Mouse (Mus musculus) limb, embryonic 15.5 days (tissue): Measurements from ENCODE around the gene Tspyl2. TPM values are rescaled to one million over a fixed set of nuclear protein-coding genes. Genes with fewer than 3 reads are reported as not detected.
"Not testable (repeated sequence)": the region's sequence is repeated elsewhere in the genome, so short reads cannot be mapped to it uniquely, and the experiment has no call there.

Source experiments
- ATAC-seq: fragments of 200-750 bp; cut with Nextera tagmentation; 2 replicates; pipeline ENCODE4 v1.8.0; 2017; ENCODE audit warnings: low read depth, moderate TSS enrichment; ENCODE audit not compliant: insufficient number of reproducible peaks, low FRiP score, low TSS enrichment
- H3K27ac ChIP-seq: fragments of 300-500 bp; sonication (generic); 2 replicates; pipeline ENCODE4 v1.5.1; 2015; ENCODE audit warnings: moderate library complexity, mild to moderate bottlenecking, inconsistent platforms
- H3K27me3 ChIP-seq: fragments of 300-500 bp; sonication (generic); 2 replicates; pipeline ENCODE4 v1.6.1; 2015; ENCODE audit warnings: inconsistent platforms
- H3K36me3 ChIP-seq: fragments of 300-500 bp; sonication (generic); 2 replicates; pipeline ENCODE4 v1.6.1; 2015; ENCODE audit warnings: inconsistent platforms
- H3K4me1 ChIP-seq: fragments of 300-500 bp; sonication (generic); 2 replicates; pipeline ENCODE4 v1.6.1; 2015; ENCODE audit warnings: inconsistent platforms
- H3K4me2 ChIP-seq: fragments of 300-500 bp; sonication (generic); 2 replicates; pipeline ENCODE4 v1.6.1; 2015; ENCODE audit warnings: mild to moderate bottlenecking, inconsistent platforms
- H3K4me3 ChIP-seq: fragments of 300-500 bp; sonication (generic); 2 replicates; pipeline ENCODE4 v1.5.1; 2015; ENCODE audit warnings: mild to moderate bottlenecking, inconsistent platforms
- H3K9ac ChIP-seq: fragments of 300-500 bp; sonication (generic); 2 replicates; pipeline ENCODE4 v1.6.1; 2015; ENCODE audit warnings: inconsistent platforms
- H3K9me3 ChIP-seq: fragments of 300-500 bp; sonication (generic); 2 replicates; pipeline ENCODE4 v1.6.1; 2016; ENCODE audit warnings: inconsistent platforms
- WGBS: fragments of 180-500 bp; shearing (Covaris S2); methylation state at CpG from one replicate; pipeline ENCODE4 v1.1.7; 2015; 5-methylcytosine and 5-hydroxymethylcytosine counted together
- polyA plus RNA-seq: library from polyadenylated mRNA; unstranded; fragments of >200 nt; fragmentation: Nextera tagmentation; extraction: Ambion mirVana; gene quantifications from 2 replicates; pipeline ENCODE4 v1.2.1, GENCODE M21; 2015

Gene Tspyl2
- 31.9 and 34.7 TPM in 2 replicates for polyA plus RNA-seq

DNA sequence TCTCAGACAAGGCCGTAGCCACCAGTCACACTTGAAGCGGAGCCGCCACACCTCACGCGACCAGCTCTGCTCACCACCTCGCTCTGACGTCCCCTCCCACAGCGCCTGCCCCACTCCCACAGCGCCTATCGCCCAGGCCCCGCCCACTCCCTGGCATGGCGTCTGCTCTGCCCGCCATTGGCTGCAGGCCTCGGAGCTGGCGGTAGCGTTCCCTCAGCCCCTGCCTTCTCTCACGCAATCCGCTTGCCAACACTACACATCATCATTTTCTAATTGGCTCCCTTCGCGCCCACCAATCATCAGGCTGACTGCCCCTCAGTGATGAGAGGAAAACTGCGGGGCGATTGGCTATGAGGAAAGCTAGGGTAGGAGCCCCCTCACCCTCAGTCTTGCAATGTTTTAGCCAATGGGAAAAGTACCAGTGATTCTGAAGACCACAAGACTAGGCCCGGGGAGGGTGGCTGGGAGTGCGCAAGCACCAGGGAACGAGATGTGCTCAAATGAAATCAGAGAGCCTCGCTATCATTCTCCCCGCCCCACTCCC is at the start of gene Tspyl2:
Gene Tspyl2 (minus strand): TSS at position 68 of the 544 bp plus-strand sequence.
- peak within 1 kb of the TSS; percentile 58 for H3K4me3 ChIP-seq
- peak within 1 kb of the TSS; percentile 87 for H3K27ac ChIP-seq
- no peaks in the 10 kb centered on the region for H3K9me3 ChIP-seq
- 15% methylated on average over 27 of the region's 27 CpGs for WGBS
- peak within 1 kb of the TSS; percentile 48 for H3K4me2 ChIP-seq
- H3K9ac ChIP-seq, result peak within 1 kb of the TSS; percentile 61
- H3K27me3 ChIP-seq, result peaks cover 53% of the 10 kb centered on the region
- ATAC-seq, result peak; percentile 96
- H3K36me3 ChIP-seq, result 0 out of 2 replicates have a peak, but pooled peaks cover 13% of the 10 kb centered on the region
- H3K4me1 ChIP-seq, result 0 out of 2 replicates have a peak, but pooled peaks cover 2% of the 10 kb centered on the region

DNA sequence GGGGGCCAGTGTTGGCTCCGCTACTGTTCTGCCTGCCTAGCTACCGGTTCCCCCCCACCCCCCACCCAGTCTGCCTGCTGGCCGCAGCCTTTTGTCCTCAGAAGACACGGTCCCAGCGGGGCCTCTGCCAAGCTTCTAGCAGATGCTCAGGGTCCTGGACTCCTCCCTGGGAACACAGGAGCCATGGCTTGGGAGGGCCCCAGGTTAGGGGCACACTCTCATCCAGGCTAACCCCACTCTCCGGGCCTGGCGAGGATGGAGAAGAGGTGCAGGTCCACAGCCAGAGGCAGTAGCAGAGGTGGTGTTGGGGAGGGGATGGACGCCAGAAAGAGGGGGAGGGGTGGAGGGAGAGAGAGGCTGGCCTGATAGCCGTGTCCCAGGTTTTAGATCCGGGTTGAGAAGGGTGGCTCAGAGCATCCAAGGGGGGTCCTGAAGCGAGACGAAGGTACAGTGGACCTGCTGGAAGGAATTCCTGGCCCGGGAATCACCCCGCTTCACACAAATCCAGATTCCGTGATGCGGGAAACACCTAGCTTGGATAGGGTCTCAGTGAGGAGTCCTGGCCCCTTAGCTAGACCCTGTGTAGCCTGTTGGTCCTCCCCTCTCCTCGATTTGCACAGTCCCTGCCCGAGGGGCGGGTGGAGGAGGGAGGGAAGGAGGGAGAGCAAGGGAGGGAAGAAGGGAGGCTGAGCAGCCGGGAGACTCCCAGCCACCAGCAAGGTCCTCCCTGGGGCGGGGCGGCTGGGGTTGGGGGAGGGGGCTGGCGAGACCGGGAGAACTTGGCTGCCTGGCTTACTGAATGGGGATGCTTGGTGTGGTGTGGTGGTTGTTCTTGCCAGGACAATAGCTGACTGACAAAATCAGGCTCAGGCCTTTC is 26.4 kb upstream of the Tspyl2 start, which contains the start of gene Gpr173:
Gene Gpr173 (minus strand): TSS at position 308 of the 877 bp plus-strand sequence.
- H3K27ac ChIP-seq, result 0 out of 2 replicates have a peak within 1 kb of the TSS, but pooled peaks have one; percentile 54
- H3K27me3 ChIP-seq, result peaks cover 31% of the 10 kb centered on the region; the same call in 1 of the 2 replicates
- 20% methylated on average over 19 of the region's 24 CpGs for WGBS

DNA sequence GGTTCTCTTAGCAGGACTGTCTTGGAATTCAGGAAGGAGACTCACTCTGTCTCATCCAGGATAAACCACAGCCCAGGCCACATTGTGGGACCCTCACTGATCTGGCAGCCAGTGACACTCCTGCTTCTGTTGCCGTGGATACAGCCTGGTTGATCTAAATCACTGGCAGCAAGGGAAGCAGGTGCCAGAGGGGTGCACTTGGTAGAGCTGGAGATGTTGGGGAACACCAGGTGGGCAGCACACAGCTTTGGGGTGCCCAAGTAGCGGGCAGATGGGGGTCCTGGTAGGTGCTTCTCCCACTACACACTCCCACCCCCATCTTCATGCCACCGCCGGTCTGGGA is 25.8 kb upstream of the Tspyl2 start:
- H3K4me3 ChIP-seq, result peak overlapping the region; percentile 51
- peaks cover 31% of the 10 kb centered on the region; the same call in 1 of the 2 replicates for H3K27me3 ChIP-seq
- peak overlapping the region; percentile 53 for H3K4me2 ChIP-seq
- H3K27ac ChIP-seq, result no peak overlapping the region
- no peaks in the 10 kb centered on the region for H3K36me3 ChIP-seq
- WGBS, result 32% methylated on average over 4 of the region's 4 CpGs
- no peaks in the 10 kb centered on the region for H3K9me3 ChIP-seq
- H3K4me1 ChIP-seq, result peaks cover 3% of the 10 kb centered on the region; the same call in 1 of the 2 replicates
- H3K9ac ChIP-seq, result peak overlapping the region; percentile 44
- ATAC-seq, result no peak

More for the DNA sequence above, 26.4 kb upstream of the Tspyl2 start, which contains the start of gene Gpr173:
- Histone ChIP-seq H3K4me1 (peaks cover 3% of the 10 kb centered on the region; the same call in 1 of the 2 replicates), H3K4me2 (peak within 1 kb of the TSS; percentile 53), H3K4me3 (peak within 1 kb of the TSS; percentile 51), H3K9me3 (no peaks in the 10 kb centered on the region), H3K36me3 (no peaks in the 10 kb centered on the region), H3K9ac (peak within 1 kb of the TSS; percentile 44)
- ATAC-seq, result peak; percentile 92

DNA sequence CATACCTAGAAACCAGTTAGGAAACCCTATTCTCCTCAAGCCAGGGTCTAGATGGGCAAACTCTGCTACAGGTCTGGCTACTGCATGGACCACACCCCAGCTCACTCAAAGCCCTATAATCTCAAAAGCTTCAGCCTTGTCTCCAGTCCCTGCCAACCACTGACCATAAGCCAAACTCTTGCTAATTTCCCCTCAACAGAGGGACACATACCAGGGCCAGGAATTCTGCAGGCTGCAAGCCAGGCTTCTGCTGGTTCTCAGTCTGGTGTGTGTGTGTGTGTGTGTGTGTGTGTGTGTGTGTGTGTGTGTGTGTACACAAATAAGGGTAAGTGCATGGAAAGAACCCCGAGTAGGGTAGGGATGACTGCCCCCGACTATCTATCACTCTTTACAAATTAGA is 24.2 kb upstream of the Tspyl2 start:
- peaks cover 31% of the 10 kb centered on the region; the same call in 1 of the 2 replicates for H3K27me3 ChIP-seq
- 83% methylated on average over 2 of the region's 2 CpGs for WGBS

DNA sequence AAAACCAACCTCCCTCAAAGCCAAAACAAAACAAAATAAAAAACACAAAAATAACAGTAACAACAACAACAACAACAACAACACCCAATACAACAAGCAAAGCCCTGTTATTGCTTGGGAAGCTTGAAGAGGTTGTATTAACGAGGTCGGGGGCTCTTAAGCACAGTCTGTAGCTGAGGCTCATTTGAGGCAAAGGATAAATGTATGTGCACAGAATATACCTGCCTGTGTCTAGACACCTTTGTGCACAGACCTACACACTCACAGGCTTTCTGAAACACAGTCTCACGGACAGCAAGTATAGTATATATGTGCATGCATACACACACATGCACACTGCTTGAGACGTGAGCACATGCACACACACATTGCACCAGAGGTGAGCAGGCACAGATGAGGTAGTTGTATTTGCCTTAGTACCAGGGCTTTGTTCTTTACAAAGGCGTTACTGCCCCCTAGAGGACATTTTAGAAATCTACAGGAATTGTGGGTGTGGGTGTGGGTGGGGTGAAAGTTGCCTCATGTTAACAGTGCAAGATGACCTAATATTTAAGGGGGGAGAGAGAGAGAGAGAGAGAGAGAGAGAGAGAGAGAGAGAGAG is 10.4 kb upstream of the Tspyl2 start:
- H3K9ac ChIP-seq, result no peak overlapping the region
- H3K36me3 ChIP-seq, result no peaks in the 10 kb centered on the region
- no peaks in the 10 kb centered on the region for H3K9me3 ChIP-seq
- H3K4me3 ChIP-seq, result no peak overlapping the region
- no peak for ATAC-seq
- no peak overlapping the region for H3K4me2 ChIP-seq
- no peaks in the 10 kb centered on the region for H3K4me1 ChIP-seq
- H3K27ac ChIP-seq, result no peak overlapping the region
- peaks cover 7% of the 10 kb centered on the region; the same call in 1 of the 2 replicates for H3K27me3 ChIP-seq
- 19% methylated on average over 5 of the region's 5 CpGs for WGBS

More for the DNA sequence above, 24.2 kb upstream of the Tspyl2 start:
- Histone ChIP-seq H3K4me2 (no peak overlapping the region), H3K4me3 (no peak overlapping the region), H3K4me1 (peaks cover 3% of the 10 kb centered on the region; the same call in 1 of the 2 replicates), H3K36me3 (no peaks in the 10 kb centered on the region), H3K9me3 (no peaks in the 10 kb centered on the region), H3K9ac (no peak overlapping the region), H3K27ac (no peak overlapping the region)
- no peak for ATAC-seq

DNA sequence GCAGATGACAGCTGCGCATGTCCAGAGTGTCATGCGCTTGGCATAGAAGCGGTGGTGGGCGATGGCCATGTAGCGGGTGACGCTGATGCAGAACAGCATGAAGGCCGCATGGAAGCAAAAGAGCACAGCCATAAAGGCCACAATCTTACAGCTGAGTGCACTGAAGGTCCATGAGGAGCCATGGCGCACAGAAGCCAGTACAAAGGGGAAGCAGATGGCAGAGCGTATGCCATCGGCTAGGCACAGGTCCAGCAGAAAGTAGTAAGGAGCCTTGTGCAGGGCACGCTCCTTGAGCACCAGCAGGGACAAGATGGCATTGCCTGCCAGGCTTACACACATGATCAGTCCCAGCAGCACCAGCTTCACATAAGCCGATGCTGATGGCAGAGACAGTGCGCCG is 4.8 kb upstream of the Tspyl2 start:
- H3K4me1 ChIP-seq, result no peaks in the 10 kb centered on the region
- H3K27ac ChIP-seq, result no peak overlapping the region
- H3K4me3 ChIP-seq, result no peak overlapping the region
- no peak overlapping the region for H3K4me2 ChIP-seq
- 0 out of 2 replicates have a peak, but pooled peaks cover 3% of the 10 kb centered on the region for H3K36me3 ChIP-seq
- no peak overlapping the region for H3K9ac ChIP-seq
- no peak for ATAC-seq
- WGBS, result 95% methylated on average over 14 of the region's 14 CpGs
- H3K27me3 ChIP-seq, result peaks cover 36% of the 10 kb centered on the region
- H3K9me3 ChIP-seq, result no peaks in the 10 kb centered on the region

DNA sequence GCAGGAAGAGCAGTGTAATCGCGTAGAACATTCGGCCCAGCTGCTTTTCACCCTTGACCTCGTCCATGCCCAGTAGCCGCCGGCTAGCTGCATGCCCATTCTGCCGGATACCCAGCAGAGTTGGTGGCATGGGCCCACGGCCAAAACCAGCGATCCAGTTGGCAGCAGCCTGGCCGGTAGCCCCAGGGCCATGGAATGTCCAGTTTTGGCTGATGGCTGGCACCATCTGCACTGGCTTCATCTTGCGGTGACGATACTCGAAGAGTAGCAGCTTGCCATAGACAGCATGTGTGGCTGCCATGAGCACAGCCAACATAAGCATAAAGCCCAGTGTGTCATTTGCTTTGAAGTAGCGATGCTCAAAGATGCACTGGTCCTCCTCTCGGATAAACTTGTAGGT is 4.4 kb upstream of the Tspyl2 start:
- H3K4me1 ChIP-seq, result no peaks in the 10 kb centered on the region
- ATAC-seq, result no peak
- 89% methylated on average over 15 of the region's 15 CpGs for WGBS
- peaks cover 41% of the 10 kb centered on the region for H3K27me3 ChIP-seq
- H3K36me3 ChIP-seq, result 0 out of 2 replicates have a peak, but pooled peaks cover 3% of the 10 kb centered on the region
- no peak overlapping the region for H3K4me3 ChIP-seq
- no peak overlapping the region for H3K27ac ChIP-seq
- H3K4me2 ChIP-seq, result no peak overlapping the region
- no peaks in the 10 kb centered on the region for H3K9me3 ChIP-seq
- H3K9ac ChIP-seq, result no peak overlapping the region

DNA sequence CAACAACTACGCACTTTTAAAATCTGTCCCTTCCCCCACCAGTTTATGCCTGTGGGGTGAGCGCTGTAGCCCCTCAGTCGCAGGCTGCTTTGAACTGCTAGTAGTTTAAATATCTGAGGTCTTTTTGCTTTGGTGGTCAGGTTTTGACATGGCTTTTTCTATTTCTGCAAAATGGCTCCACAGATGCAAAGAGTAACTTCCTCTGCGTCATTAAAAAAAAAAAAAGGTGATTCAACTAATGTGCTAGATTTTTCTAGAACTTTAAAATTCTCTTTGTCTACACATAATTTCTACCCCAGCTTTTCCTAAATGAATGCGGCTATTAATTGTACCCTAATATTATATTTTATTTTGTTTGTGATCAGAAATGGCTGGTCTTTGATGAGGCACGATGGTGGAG is 678 bp upstream of the Tspyl2 start:
- no peaks in the 10 kb centered on the region for H3K4me1 ChIP-seq
- no peaks in the 10 kb centered on the region for H3K9me3 ChIP-seq
- peak overlapping the region; percentile 58 for H3K4me3 ChIP-seq
- WGBS, result 35% methylated on average over 6 of the region's 6 CpGs
- peaks cover 53% of the 10 kb centered on the region for H3K27me3 ChIP-seq
- ATAC-seq, result no peak
- H3K36me3 ChIP-seq, result 0 out of 2 replicates have a peak, but pooled peaks cover 13% of the 10 kb centered on the region
- H3K4me2 ChIP-seq, result peak overlapping the region; percentile 37
- no peak overlapping the region for H3K9ac ChIP-seq
- H3K27ac ChIP-seq, result peak overlapping the region; percentile 87

DNA sequence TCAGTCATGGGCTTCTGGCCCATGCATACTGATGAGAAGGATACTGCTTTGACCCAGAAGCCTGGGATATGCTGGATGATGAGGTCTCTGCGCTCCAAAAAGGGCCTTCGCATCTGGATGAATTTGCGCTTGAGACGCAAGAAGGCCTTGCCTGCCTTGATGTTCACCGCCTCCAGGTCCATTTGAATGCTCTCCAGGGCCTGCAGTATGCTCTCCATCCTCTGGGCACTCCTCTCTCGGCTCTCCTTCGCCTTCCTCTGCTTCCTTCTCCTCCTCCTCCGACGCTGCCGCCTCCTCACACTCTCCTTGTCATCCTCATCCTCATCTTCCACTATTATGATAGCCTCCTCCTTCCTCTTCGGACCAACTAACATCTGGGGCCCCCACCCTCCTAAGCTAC is 729 bp downstream of the Tspyl2 start:
- Histone ChIP-seq H3K4me1 (0 out of 2 replicates have a peak, but pooled peaks cover 4% of the 10 kb centered on the region), H3K36me3 (0 out of 2 replicates have a peak, but pooled peaks cover 12% of the 10 kb centered on the region), H3K27me3 (peaks cover 51% of the 10 kb centered on the region), H3K9me3 (no peaks in the 10 kb centered on the region), H3K4me3 (peak overlapping the region; percentile 58), H3K27ac (peak overlapping the region; percentile 84; the same call in 1 of the 2 replicates), H3K4me2 (peak overlapping the region; percentile 48), H3K9ac (peak overlapping the region; percentile 61)
- WGBS, result 29% methylated on average over 11 of the region's 11 CpGs
- ATAC-seq, result no peak

DNA sequence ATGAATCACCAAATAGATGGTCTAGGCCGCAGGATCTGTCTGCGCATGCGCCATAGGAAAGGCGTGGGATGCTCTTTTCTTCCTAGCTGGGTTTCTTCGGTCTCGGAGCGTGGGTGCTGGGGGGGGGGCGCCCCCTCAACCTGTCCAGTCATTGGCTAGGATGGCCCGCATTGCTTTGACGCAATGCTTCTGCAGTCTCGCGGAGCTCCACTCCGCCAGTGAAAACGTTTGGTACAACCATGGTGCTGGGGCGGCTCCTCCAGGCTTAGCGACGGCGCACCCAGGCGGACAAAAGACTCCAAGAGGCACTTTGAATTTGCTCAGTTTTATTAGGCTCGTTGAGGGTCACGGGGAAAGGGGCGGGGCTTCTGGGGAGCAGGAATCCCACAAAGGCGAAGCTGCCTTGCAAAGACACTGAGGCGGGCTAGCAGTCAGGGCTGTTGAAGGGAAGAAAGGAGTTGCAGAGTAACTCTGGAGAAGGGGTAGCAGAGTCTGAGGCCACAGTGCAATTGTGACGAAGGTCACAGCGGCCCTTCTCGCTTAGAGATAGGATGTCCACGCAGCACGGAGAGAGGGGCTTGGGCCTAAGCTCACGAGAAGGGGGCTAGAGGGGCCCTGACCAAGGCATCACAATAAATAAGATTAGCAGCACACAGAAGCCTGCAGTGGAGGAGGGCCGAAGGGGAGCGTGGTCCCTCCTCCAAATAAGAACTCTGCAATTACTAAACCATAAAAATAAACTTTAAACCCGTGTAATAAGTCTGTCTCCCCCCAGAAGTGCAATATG is 5.5 kb downstream of the Tspyl2 start:
- H3K4me2 ChIP-seq, result peak overlapping the region; percentile 42
- peak overlapping the region; percentile 31 for H3K4me3 ChIP-seq
- H3K36me3 ChIP-seq, result 0 out of 2 replicates have a peak, but pooled peaks cover 10% of the 10 kb centered on the region
- H3K27ac ChIP-seq, result peak overlapping the region; percentile 91
- H3K9me3 ChIP-seq, result no peaks in the 10 kb centered on the region
- 0 out of 2 replicates have a peak, but pooled peaks cover 4% of the 10 kb centered on the region for H3K4me1 ChIP-seq
- H3K27me3 ChIP-seq, result peaks cover 34% of the 10 kb centered on the region
- H3K9ac ChIP-seq, result peak overlapping the region; percentile 26
- WGBS, result 18% methylated on average over 33 of the region's 33 CpGs
- ATAC-seq, result peak; percentile 99

DNA sequence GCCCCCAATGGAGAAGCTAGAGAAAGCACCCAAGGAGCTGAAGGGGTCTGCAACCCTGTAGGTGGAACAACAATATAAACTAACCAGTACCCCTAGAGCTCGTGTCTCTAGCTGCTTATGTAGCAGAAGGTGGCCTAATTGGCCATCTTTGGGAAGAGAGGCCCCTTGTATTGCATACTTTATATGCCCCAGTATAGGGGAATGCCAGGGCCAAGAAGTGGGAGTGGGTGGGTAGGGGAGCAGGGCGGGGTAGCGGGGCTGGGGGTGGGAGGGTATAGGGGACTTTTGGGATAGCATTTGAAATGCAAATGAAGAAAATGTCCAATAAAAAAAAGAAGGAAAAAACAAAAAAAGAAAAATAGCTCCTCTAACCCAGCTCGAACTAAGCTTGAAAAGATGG is 6.1 kb downstream of the Tspyl2 start:
- ATAC-seq, H3K4me1 ChIP-seq, H3K9ac ChIP-seq, H3K9me3 ChIP-seq: not testable (repeated sequence)
- H3K36me3 ChIP-seq, result 0 out of 2 replicates have a peak, but pooled peaks cover 10% of the 10 kb centered on the region
- WGBS, result 48% methylated on average over 4 of the region's 4 CpGs
- 0 out of 2 replicates have a peak overlapping the region, but pooled peaks have one; percentile 19 for H3K4me2 ChIP-seq
- H3K27me3 ChIP-seq, result peaks cover 28% of the 10 kb centered on the region
- peak overlapping the region; percentile 17; the same call in 1 of the 2 replicates for H3K27ac ChIP-seq
- peak overlapping the region; percentile 31 for H3K4me3 ChIP-seq
